Mouse (Mus musculus): ENCODE measurements around the gene Sp8. TPM values are rescaled to one million over a fixed set of nuclear protein-coding genes. Genes with fewer than 3 reads are reported as not detected.

The Sp8 gene
- polyA plus RNA-seq (2015; fragmentation: Nextera tagmentation; extraction: Ambion mirVana): 5.7 and 6.5 TPM in 2 replicates

- no peak for ATAC-seq
- Histone ChIP-seq H3K27me3 (peaks cover 94% of the 10 kb centered on the region), H3K4me2 (replicated peaks) (peak within 1 kb of the TSS; percentile 63), H3K9ac (replicated peaks) (peak within 1 kb of the TSS; percentile 67), H3K27ac (peak within 1 kb of the TSS; percentile 71), H3K4me1 (replicated peaks) (peaks cover 44% of the 10 kb centered on the region), H3K4me3 (replicated peaks) (peak within 1 kb of the TSS; percentile 46), H3K9me3 (no peaks in the 10 kb centered on the region), H3K36me3 (no peaks in the 10 kb centered on the region)
- WGBS: 1% methylated on average over 6 of the region's 6 CpGs
Measured at GRCm38 (mm10) chr12:118846221-118846620, at the start of gene Sp8. Gene Sp8 (plus strand): TSS chr12:118846329.

GRCm38 (mm10) chr12:118811328-118811961, 34.7 kb upstream of the Sp8 start:
- H3K4me2 ChIP-seq (replicated peaks): peak overlapping the region; percentile 40
- H3K27me3 ChIP-seq: peaks cover 62% of the 10 kb centered on the region
- H3K4me3 ChIP-seq (replicated peaks): peak overlapping the region; percentile 8
- H3K36me3 ChIP-seq: no peaks in the 10 kb centered on the region
- H3K4me1 ChIP-seq (replicated peaks): peaks cover 9% of the 10 kb centered on the region
- H3K9ac ChIP-seq (replicated peaks): no peak overlapping the region
- no peaks in the 10 kb centered on the region for H3K9me3 ChIP-seq
- peak; percentile 98 for ATAC-seq
- under 1% methylated on average over 16 of the region's 17 CpGs for WGBS
- no peak overlapping the region for H3K27ac ChIP-seq

- Histone ChIP-seq H3K27ac (no peak overlapping the region), H3K4me2 (replicated peaks) (no peak overlapping the region), H3K4me1 (replicated peaks) (peaks cover 9% of the 10 kb centered on the region), H3K4me3 (replicated peaks) (no peak overlapping the region), H3K9me3 (no peaks in the 10 kb centered on the region), H3K9ac (replicated peaks) (no peak overlapping the region), H3K27me3 (peaks cover 39% of the 10 kb centered on the region), H3K36me3 (no peaks in the 10 kb centered on the region)
- 86% methylated on average over 3 of the region's 3 CpGs for WGBS
- no peak for ATAC-seq
Measured at GRCm38 (mm10) chr12:118814561-118814960, 31.6 kb upstream of the Sp8 start.

GRCm38 (mm10) chr12:118816156-118816555, 30.0 kb upstream of the Sp8 start:
- ATAC-seq: no peak
- H3K27me3 ChIP-seq: peaks cover 32% of the 10 kb centered on the region
- H3K4me2 ChIP-seq (replicated peaks): no peak overlapping the region
- H3K4me1 ChIP-seq (replicated peaks): peaks cover 6% of the 10 kb centered on the region
- H3K9me3 ChIP-seq: no peaks in the 10 kb centered on the region
- H3K36me3 ChIP-seq: no peaks in the 10 kb centered on the region
- no peak overlapping the region for H3K9ac ChIP-seq (replicated peaks)
- no peak overlapping the region for H3K27ac ChIP-seq
- no peak overlapping the region for H3K4me3 ChIP-seq (replicated peaks)

DNA sequence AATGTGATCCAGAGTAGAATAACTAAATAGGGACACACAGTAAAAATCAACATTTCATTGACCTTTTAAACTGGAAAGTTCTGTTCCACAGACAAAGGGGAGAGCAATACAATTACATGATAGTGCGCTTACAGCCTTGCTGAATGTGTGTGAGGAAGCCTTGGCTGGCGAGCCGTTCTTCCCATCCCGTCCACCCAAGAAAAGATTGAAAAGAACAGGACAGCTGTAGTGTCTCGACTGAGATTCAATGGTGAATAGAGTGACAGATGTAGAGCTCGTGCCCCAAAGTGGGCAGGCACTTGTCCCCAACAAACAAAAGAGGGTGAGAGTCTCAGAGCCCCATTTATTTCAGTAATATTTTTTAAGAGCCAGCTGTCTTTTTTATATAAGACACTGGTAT, 16.2 kb upstream of the Sp8 start:
- no peaks in the 10 kb centered on the region for H3K4me1 ChIP-seq (replicated peaks)
- H3K9ac ChIP-seq (replicated peaks): no peak overlapping the region
- no peaks in the 10 kb centered on the region for H3K36me3 ChIP-seq
- H3K27ac ChIP-seq: no peak overlapping the region
- WGBS: 50% methylated on average over 6 of the region's 6 CpGs
- H3K9me3 ChIP-seq: no peaks in the 10 kb centered on the region
- H3K4me3 ChIP-seq (replicated peaks): no peak overlapping the region
- no peak for ATAC-seq
- peaks cover 25% of the 10 kb centered on the region for H3K27me3 ChIP-seq
- no peak overlapping the region for H3K4me2 ChIP-seq (replicated peaks)

DNA sequence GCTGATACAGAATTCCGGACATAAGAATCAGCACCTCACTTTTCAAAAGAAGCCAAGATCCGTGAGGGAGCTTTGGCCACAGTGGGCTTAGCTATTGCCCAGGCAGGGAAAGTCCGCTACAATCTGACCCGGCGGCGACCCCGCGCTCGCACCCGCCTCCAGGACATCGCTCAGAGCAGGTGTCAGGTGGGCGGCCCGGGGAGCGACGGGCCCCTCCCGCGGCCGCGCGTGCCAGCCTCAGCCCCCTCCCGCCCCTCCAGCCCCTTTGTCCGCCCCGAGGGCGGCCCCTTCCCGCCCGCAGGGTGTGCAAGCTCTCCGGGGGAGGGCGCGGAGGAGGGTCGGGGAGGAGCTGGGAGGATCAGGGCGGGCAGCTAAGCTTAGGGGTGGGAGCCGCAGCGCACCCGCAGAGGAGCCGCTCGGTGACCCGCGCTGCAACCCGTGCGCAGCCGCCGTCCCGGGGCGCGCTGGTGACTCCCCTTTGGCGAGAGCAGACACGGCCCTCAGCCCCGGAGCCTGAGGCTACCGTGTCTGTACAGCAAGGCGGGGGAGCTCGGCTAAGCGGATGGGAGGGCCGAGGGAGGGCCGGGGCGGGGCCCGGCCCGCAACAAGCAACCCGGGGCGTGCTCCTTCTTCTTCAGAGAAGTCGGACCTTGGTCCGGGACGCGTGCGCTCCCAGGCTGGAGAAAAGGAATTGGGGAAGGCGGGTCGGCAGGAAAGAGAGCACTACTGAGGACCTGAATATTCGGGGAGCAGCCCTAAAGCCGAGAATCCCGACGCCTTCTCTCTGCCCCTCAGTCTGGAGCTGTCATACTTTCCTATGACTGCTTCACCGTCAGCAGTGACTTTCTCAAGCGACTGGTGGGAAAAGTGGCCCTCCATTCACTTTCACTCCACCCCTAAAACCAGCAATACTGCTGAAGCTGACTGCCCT, 9.5 kb upstream of the Sp8 start:
- H3K4me2 ChIP-seq (replicated peaks): peak overlapping the region; percentile 73
- H3K27ac ChIP-seq: no peak overlapping the region
- ATAC-seq: peak; percentile 86
- H3K9ac ChIP-seq (replicated peaks): peak overlapping the region; percentile 58
- peaks cover 76% of the 10 kb centered on the region for H3K27me3 ChIP-seq
- peaks cover 13% of the 10 kb centered on the region for H3K4me1 ChIP-seq (replicated peaks)
- no peaks in the 10 kb centered on the region for H3K36me3 ChIP-seq
- WGBS: under 1% methylated on average over 70 of the region's 72 CpGs
- H3K4me3 ChIP-seq (replicated peaks): peak overlapping the region; percentile 45
- H3K9me3 ChIP-seq: no peaks in the 10 kb centered on the region

- 0 out of 2 replicates have a peak, but pooled peaks have one; percentile 22 for ATAC-seq
- peak overlapping the region; percentile 45 for H3K4me3 ChIP-seq (replicated peaks)
- peaks cover 75% of the 10 kb centered on the region for H3K27me3 ChIP-seq
- H3K36me3 ChIP-seq: no peaks in the 10 kb centered on the region
- 3% methylated on average over 11 of the region's 11 CpGs for WGBS
- no peaks in the 10 kb centered on the region for H3K9me3 ChIP-seq
- H3K4me2 ChIP-seq (replicated peaks): peak overlapping the region; percentile 73
- H3K4me1 ChIP-seq (replicated peaks): peaks cover 13% of the 10 kb centered on the region
- no peak overlapping the region for H3K27ac ChIP-seq
- 0 out of 2 replicates have a peak overlapping the region, but pooled peaks have one; percentile 58 for H3K9ac ChIP-seq (replicated peaks)
Measured at GRCm38 (mm10) chr12:118837361-118837760, 8.8 kb upstream of the Sp8 start.

DNA sequence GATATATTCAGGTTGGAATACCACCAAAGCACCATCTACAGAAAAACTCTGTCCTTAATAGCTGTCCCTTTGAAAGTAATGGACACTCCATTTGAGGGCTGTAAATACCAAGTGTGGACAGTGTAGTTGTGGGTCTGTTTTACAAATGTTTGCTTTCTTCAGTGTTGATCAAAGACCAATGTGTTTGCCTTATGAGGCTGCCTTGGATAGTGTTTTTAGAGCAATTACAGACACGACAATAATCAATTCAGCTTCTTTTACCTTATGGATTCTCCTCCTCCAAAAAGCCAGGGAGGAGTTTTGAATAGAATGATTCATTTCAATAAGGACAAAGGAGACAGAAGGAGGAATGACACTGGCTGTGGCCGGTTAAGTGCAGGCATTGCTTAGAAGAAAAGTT, 7.9 kb upstream of the Sp8 start:
- no peaks in the 10 kb centered on the region for H3K9me3 ChIP-seq
- H3K27me3 ChIP-seq: peaks cover 79% of the 10 kb centered on the region
- peaks cover 21% of the 10 kb centered on the region for H3K4me1 ChIP-seq (replicated peaks)
- WGBS: 2% methylated on average over 2 of the region's 2 CpGs
- H3K4me2 ChIP-seq (replicated peaks): no peak overlapping the region
- no peak overlapping the region for H3K9ac ChIP-seq (replicated peaks)
- ATAC-seq: no peak
- no peaks in the 10 kb centered on the region for H3K36me3 ChIP-seq
- H3K4me3 ChIP-seq (replicated peaks): no peak overlapping the region
- H3K27ac ChIP-seq: no peak overlapping the region

GRCm38 (mm10) chr12:118839398-118839797, 6.7 kb upstream of the Sp8 start:
- Histone ChIP-seq H3K4me3 (replicated peaks) (no peak overlapping the region), H3K4me2 (replicated peaks) (no peak overlapping the region), H3K4me1 (replicated peaks) (peaks cover 21% of the 10 kb centered on the region), H3K27me3 (peaks cover 91% of the 10 kb centered on the region), H3K9me3 (no peaks in the 10 kb centered on the region), H3K9ac (replicated peaks) (no peak overlapping the region), H3K27ac (no peak overlapping the region), H3K36me3 (no peaks in the 10 kb centered on the region)
- 10% methylated on average over 5 of the region's 5 CpGs for WGBS
- ATAC-seq: no peak

DNA sequence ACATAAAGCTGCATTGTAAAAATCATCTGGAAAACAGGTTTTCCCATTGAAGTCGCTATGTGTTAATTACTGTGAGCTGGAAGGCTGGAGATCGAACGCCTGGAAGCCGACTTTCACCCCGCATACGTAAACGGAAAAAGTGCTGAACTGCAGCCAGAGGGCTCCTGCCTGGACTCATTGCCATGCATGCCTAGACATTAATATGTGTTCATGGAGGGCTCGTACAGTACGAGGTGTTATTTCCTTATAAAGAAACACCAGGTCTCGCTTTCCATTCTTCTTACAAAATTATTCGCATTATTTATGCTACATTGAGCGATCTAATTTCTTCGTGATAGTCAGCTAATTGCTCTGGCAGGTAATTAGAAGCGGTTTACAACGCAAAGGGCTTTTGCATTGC, 5.8 kb upstream of the Sp8 start:
- H3K27ac ChIP-seq: no peak overlapping the region
- peaks cover 93% of the 10 kb centered on the region for H3K27me3 ChIP-seq
- peaks cover 21% of the 10 kb centered on the region for H3K4me1 ChIP-seq (replicated peaks)
- whole genome bisulfite sequencing: under 1% methylated on average over 15 of the region's 15 CpGs
- H3K36me3 ChIP-seq: no peaks in the 10 kb centered on the region
- H3K9me3 ChIP-seq: no peaks in the 10 kb centered on the region
- ATAC-seq: no peak
- H3K4me2 ChIP-seq (replicated peaks): 0 out of 2 replicates have a peak overlapping the region, but pooled peaks have one; percentile 11
- no peak overlapping the region for H3K4me3 ChIP-seq (replicated peaks)
- H3K9ac ChIP-seq (replicated peaks): no peak overlapping the region

DNA sequence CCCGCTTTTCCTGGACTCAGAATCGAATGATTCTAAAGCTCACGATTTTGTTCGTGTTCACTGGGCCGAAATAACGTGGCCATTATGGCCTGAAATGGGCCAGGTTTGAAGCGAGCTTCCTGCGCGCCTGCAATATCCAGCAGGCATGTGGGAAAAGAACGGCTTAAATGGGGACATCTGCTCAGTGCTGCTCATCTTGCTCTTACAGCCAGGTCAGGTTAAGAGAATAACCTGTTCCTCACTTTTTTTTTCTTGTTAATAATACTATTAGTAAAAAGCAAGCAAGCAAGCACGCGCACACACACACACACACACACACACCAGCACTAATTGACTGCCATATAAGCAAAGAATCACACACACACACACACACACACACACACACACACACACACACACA, 5.3 kb upstream of the Sp8 start:
- no peak for ATAC-seq
- H3K4me2 ChIP-seq (replicated peaks): no peak overlapping the region

DNA sequence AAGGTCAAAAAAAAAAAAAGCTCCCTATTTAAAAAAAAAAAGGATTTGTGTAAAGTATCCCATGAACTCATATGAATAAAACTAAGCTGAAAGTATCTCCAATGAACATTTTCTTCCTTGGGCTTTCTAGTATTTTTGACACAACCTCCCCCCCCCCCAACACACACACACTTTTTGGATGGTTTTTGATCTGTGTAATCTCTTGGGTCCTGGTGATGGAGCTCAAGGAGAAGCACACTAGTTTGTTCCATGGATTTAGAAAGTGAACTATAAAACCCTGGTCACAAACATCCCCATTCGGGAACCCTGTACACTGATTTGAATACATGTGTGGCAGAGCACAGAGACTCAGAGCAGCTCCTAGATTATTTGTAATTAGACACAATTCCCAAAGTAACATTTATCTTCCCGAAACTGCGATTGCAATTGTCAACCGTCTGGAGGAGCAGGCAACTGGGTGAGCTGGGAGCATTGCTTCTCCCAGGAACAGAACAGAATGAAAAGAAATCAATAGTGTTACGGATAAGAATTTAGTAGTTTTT, 4.7 kb upstream of the Sp8 start:
- peaks cover 23% of the 10 kb centered on the region for H3K4me1 ChIP-seq (replicated peaks)
- H3K4me3 ChIP-seq (replicated peaks): no peak overlapping the region
- ATAC-seq: no peak
- no peak overlapping the region for H3K27ac ChIP-seq
- no peak overlapping the region for H3K9ac ChIP-seq (replicated peaks)
- H3K27me3 ChIP-seq: peaks cover 96% of the 10 kb centered on the region
- 4% methylated on average over 5 of the region's 5 CpGs for WGBS
- no peak overlapping the region for H3K4me2 ChIP-seq (replicated peaks)
- H3K9me3 ChIP-seq: no peaks in the 10 kb centered on the region
- no peaks in the 10 kb centered on the region for H3K36me3 ChIP-seq

More for the DNA sequence above, 5.3 kb upstream of the Sp8 start:
- Histone ChIP-seq H3K9ac (replicated peaks) (no peak overlapping the region), H3K36me3 (no peaks in the 10 kb centered on the region), H3K27ac (no peak overlapping the region), H3K4me3 (replicated peaks) (no peak overlapping the region), H3K4me1 (replicated peaks) (peaks cover 21% of the 10 kb centered on the region), H3K27me3 (peaks cover 96% of the 10 kb centered on the region), H3K9me3 (no peaks in the 10 kb centered on the region)
- under 1% methylated on average over 12 of the region's 12 CpGs for WGBS

Data from midbrain, embryonic 13.5 days (tissue).